Mouse (Mus musculus) liver (tissue): ENCODE measurements around the gene Srgap3.

ENCODE experiments used
- DNase-seq: peaks from one replicate; pipeline ENCODE4 v3.0.0-alpha.2; 2020; ENCODE audit warnings: mixed read lengths

The Srgap3 gene

DNA sequence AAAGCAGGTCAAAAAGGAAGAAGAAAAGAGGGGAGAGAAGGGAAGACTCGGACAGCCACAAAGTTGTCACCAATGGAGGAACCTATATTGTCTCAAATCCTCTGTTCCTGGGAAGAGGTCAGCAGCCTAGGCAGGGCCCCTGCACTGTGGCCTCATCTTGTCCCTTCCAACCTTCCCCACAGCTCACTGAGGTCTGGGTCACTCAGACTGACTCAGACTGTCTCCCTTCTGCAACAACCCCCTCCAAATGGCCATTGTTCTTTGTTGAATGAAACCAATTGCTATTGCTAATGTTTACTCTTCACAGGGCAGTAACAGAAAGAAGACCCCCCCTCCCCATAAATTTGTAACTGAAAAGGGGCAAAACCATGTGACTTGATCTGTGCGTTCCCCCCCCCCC lies 2.2 kb upstream of the Srgap3 start:
- no peak for DNase-seq

DNA sequence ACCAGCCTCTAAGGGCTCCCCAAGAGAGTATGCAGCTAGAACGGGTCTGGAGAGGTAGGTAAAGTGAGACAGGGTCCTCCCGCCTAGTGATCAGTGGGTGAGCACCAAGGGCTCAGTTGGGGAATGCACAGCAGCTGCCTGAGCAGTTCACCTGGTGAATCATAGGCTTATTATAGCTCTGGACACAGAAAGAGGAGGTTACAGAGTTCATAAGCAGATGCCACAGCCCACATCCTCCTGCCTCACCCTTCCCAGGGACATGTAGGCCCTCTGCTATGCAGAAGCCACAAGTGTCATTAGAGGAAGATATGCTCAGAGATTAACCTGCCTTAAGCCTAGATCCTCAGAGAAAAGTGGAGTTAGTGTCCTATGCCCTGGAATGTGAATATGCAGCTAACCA lies 1.4 kb upstream of the Srgap3 start:
- no peak for DNase-seq

DNA sequence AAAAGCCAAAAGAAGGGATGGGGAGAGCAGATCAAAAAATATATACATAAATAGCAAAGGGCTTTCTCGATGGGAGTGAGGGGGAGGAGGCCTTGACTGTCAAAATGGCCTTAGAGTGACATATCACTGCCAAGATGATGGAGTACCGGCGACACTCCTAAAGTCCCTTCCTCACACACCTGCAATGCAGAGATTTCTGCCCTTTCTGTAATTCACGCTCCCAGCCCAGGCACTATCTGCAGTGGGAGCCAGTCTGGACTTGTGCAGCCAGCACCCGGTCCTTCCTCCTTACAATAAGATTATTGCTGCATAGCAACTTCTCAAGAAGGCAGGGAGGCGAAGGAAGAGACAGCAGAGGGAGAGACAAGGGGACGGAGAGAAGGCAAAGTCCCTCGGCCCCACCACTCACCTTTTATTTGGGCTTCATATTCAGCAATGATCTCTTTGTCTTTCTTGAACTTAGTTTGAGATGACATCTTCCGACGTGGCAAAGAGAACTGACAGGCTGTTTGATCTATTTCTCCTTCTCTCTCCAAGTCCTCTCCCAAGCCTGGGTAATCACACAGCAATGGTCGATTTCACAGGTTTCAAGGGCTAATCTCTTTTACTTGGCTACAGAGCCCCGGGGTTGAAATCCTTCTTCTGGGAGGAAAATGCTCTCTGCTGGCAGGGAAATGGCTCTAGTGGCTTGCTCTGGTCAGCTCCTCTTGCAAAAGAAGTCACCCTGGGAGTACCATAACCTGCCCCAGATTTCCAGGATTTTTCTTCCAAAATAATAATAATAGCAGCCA lies 850 bp downstream of the Srgap3 start:
- DNase-seq = no peak

DNA sequence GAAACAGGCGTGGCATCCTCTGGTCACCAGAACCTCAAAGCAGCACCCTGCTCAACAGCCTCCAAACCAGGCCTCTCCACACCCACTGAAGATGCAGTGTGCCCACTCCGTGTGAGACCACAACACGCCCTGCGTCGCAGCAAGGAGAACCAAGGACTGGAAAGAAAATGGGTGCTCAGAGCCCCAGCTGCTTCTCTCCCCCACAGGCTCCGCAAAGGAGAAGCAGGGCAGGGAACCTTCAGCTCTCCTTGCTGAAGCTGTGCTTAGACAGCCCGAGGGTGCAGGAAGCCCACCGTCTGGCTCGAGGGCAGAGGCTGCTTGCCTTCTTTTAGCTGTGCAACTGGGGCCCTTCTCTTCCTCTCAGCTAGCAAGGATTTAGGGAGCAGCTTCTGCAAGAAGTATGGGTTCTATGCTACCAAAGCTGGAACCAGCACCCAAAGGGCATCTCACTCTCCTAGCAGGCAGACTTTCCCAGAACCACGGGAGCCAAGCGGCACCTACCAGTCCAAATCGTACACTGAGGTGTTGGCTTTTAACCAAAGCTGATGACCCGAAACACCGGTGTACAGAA lies 1.8 kb downstream of the Srgap3 start:
- no peak for DNase-seq

DNA sequence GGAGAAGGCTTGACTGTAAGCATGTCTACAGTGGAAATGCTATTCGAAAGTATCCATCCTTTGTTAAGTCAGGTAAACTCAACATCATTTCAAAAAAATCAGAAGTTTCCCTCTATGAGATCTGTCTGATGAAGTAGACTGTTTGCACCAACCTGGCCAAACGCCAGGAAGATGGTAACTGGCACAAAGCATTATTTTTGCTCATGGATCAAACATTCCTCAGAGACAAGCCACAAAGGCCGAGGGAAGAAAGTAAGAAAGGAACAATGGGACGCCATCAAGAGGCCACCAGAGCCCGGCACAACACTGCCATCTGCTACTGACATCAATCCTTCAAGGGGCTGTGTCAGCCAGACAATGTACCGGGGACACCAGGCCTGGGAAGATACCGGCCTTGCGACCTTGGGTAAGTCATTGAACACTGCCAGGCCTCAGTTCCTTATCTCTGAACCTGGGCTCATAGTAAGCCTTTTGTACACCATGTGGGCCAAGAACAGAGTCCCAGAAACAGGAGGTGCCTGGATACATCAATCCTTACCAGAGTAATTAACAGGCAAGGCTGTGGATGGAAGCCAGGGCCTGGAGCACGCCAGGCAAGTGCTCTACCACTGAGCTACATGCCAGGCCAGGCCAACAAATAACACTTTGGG lies 3.3 kb downstream of the Srgap3 start:
- no peak for DNase-seq

GRCm38 (mm10) chr6:112939281-112939680 lies 7.8 kb downstream of the Srgap3 start:
- DNase-seq = no peak

- DNase-seq = no peak
Measured at GRCm38 (mm10) chr6:112937791-112938190, 9.3 kb downstream of the Srgap3 start.

GRCm38 (mm10) chr6:112934501-112934900 lies 12.6 kb downstream of the Srgap3 start:
- DNase-seq = no peak

DNA sequence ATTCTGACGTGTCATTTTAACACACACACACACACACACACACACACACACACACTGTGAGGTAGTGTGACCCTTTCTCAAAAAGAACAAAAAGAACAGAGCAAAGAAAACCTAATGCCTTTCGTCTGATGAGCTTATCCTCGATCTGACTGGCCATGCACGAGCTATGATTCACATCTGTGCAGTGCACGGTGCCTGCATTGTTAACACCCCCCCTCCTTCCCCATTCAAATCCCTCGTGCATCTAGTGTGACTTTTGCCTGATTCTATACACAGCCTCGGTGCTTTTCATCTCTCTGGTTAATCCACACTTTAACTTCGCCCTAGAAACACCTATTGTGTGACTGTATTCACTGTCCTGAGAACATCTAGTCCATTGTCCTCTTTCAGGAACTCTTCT lies 14.5 kb downstream of the Srgap3 start:
- no peak for DNase-seq

DNA sequence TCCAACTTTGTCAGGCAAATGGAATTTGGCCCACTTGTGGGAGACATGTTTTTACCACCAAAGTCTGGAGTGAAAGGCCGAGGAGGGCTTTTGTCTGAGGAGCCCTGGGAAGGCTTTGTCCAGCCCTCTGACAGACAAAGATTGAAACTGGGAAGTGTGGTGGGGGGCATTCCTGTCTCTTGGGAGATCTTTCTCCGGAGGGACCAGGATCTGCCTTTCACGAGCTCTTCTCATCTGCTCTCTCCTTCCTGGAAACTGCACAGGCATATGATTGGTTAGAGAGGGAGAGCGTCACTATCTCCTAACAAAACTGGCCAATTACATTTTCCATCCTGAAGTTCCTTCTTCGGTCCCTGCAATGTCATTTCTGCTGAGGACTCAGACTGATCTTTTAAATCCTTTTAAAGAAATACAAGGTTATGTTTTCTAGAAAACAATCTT lies 17.0 kb downstream of the Srgap3 start:
- no peak for DNase-seq

DNA sequence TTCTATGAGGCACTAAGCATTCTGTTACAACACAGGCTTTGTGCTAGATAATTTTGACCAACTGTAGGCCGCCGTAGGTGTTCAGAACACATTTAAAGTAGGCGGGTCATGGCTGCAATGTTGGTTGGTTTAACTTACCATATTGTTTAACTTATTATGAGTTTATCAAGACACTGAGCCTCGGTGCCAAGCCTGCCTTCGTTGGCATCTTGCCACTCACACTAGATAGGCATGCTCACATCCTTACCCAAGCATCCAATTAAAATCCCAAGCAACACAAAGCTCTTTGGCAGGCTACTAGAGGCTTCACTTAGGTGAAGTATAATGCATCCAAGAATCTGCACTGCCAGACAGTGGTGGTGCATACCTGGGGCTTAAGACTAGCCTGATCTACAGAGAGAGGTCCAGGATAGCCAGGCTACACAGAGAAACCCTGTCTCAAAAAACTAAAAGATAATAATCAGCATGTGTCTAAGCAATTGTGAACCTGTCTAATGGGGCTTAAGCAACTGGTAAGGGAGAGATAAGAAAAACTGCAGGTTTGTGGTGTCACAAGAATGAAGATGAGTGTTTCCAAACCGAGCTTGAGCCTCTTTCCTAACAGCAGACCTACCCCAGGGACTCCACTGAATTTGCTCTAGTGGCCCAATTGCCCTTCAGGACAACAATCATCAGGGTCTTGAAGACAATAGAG lies 17.6 kb downstream of the Srgap3 start:
- no peak for DNase-seq

GRCm38 (mm10) chr6:112928841-112929240 lies 18.2 kb downstream of the Srgap3 start:
- DNase-seq = no peak

- DNase-seq = no peak
Measured at GRCm38 (mm10) chr6:112927341-112927740, 19.7 kb downstream of the Srgap3 start.

- DNase-seq = no peak
Measured at GRCm38 (mm10) chr6:112926011-112926410, 21.1 kb downstream of the Srgap3 start.

DNA sequence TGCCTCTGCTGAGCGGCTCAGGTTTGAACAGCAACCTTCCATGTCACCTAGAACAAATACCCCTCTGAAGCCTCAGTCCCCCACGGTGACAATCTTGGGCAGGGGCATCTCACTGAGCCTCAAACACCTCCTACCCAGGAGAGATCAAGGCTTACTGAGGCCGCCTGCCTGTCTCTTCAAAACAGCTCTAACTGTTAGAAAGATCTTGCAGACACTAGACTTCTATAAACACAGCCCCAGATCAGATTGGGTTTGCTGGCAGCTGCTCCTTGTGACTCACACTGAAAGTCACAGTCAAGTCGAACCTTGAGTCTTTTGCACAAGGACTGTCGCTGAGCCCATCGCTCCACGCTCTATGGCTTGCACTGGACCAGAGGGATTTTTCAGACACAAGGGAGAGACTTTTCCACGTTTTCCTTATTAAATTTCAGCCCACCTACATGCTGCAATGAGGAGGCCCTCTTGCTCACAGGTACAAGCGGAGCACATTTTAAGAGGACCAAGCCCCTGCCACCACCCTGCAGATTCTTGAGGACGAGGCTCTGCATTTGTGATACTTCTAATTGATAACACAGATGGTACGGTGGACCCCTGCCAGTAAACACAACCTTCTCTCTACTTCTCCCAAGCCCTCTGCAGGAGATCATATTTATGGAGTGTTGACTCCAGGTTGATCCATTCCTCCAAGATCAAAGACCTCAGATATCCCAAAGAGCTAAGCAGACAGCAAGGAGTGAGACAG lies 21.7 kb downstream of the Srgap3 start:
- DNase-seq = no peak

GRCm38 (mm10) chr6:112924606-112925141 lies 22.4 kb downstream of the Srgap3 start:
- DNase-seq = no peak

DNA sequence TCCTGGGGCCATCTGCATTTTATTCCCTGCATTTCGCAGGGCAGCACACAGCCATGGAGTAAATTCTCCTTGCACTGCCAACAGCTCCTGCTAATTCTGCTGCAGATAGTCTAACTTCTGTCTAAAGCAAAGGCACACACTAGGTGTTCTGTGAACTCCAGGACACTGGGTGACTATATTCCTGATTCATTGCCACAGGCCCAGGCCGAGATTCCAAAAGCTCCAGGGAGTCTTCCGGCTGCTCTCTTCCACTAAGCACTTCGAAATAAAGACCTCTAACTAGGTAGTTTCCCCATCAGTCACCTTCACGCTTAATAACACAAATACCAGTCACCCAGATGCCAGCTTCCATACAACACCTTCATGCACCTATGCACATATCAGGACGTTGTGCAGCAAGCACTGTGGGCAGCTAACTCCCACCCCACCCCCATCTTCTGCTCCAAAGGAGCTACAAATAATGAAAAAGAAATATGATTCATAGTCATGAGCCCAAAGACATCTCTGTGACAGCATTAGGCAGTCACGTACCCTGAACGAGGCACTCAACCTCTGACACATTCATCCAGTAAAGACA lies 26.4 kb downstream of the Srgap3 start:
- DNase-seq = no peak

DNA sequence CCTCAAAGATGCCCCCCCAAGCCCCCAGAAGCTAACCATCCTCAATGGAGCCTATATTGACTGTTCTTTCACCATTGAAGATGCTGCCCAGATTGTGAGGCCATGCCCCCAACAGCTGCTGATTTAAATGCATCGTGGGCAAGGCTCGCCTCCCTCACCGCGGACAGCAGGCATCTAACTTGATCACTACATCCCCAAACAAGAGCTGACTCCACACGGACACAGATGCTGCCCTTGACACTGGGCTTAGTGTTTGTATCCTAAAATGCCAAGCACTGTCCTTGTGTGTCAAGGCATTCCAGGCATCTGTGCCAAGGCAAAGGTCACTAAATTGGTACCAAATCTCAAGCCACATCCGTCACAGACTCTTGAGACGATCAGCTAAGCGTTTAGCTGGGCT lies 29.3 kb downstream of the Srgap3 start:
- no peak for DNase-seq

DNA sequence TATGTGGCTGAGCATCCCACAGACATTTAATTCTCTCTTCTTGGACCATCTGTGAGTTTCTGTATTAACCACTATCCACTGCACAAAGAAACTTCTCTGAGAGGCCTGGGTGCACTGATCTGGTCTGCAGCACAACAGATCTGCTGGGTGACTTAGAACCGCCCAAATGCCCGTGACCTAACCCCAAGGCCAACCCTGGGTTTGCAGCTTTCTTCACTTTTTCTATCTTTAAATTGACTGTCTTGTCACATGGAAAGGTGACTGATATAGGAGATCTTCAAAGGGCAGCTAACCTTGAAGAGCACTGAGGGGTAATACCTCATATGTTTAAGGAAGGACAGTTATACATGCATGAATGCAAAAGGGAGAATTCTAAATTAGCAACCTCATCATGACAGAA lies 30.8 kb downstream of the Srgap3 start:
- no peak for DNase-seq

- no peak for DNase-seq
Measured at GRCm38 (mm10) chr6:112912552-112912951, 34.5 kb downstream of the Srgap3 start.

- DNase-seq = no peak
Measured at GRCm38 (mm10) chr6:112909711-112910110, 37.4 kb downstream of the Srgap3 start.
